8 mouse cellular contexts compared by ENCODE assay signal in genomic region chr3:104442357-104442756, GRCm38 (mm10).
DNase-seq lines count a peak whose midpoint lies in the region; ATAC-seq and TF ChIP-seq lines count a peak whose summit lies in the region.

No protein-coding gene starts in this region.

- H3K9me3 ChIP-seq in liver, embryonic 11.5 days (ENCODE audit: control insufficient read depth, low read length), result no peaks in the 10 kb centered on the region
- no peaks in the 10 kb centered on the region for H3K9me3 ChIP-seq in forebrain, embryonic 16.5 days (ENCODE audit: control insufficient read depth, low read length)
- no peaks in the 10 kb centered on the region for H3K9me3 ChIP-seq in intestine, postnatal 0 days (ENCODE audit: control insufficient read depth)
- no peaks in the 10 kb centered on the region for H3K9me3 ChIP-seq in neural tube, embryonic 14.5 days (ENCODE audit: control insufficient read depth, low read length)

- ATAC-seq in liver, embryonic 11.5 days (replicated peaks; ENCODE audit: low FRiP score), result no peak
- ATAC-seq in forebrain, embryonic 16.5 days, result peak; percentile 22
- no peak for ATAC-seq in intestine, postnatal 0 days
- peak; percentile 29 for ATAC-seq in neural tube, embryonic 14.5 days (ENCODE audit: low read depth)
- ATAC-seq in monocyte, adult 5-6 weeks (replicated peaks; ENCODE audit: insufficient number of reproducible peaks, low FRiP score, low TSS enrichment, poor library complexity, severe bottlenecking), result no peak

- H3K4me2 ChIP-seq in liver, embryonic 11.5 days, result peak overlapping the region; percentile 58; the same call in 1 of the 2 replicates
- H3K4me2 ChIP-seq in forebrain, embryonic 16.5 days (ENCODE audit: low read length), result peak overlapping the region; percentile 54
- peak overlapping the region; percentile 61; the same call in 1 of the 2 replicates for H3K4me2 ChIP-seq in intestine, postnatal 0 days (replicated peaks; ENCODE audit: low read depth)
- peak overlapping the region; percentile 37; the same call in 1 of the 2 replicates for H3K4me2 ChIP-seq in neural tube, embryonic 14.5 days (ENCODE audit: low read depth, low read length)

- DNase-seq in liver, embryonic 11.5 days (ENCODE audit: low spot score), result no peak
- no peak for DNase-seq in liver
- no peak for DNase-seq in embryo, embryonic 9.5 days (ENCODE audit: extremely low spot score)
- no peak for DNase-seq in left cerebral cortex, adult 8-10 months (ENCODE audit: low spot score in 2 of 2)

- H3K27ac ChIP-seq in liver, embryonic 11.5 days (ENCODE audit: low read depth, low read length), result no peak overlapping the region
- H3K27ac ChIP-seq in forebrain, embryonic 16.5 days (ENCODE audit: low read length), result peak overlapping the region; percentile 33; the same call in 1 of the 2 replicates
- H3K27ac ChIP-seq in intestine, postnatal 0 days (ENCODE audit: low read depth, low read length), result no peak overlapping the region
- no peak overlapping the region for H3K27ac ChIP-seq in neural tube, embryonic 14.5 days (ENCODE audit: low read depth, low read length)

- H3K4me1 ChIP-seq in liver, embryonic 11.5 days (replicated peaks; ENCODE audit: control insufficient read depth, insufficient read depth, low read length), result peaks cover 6% of the 10 kb centered on the region; the same call in 1 of the 2 replicates
- H3K4me1 ChIP-seq in forebrain, embryonic 16.5 days (replicated peaks; ENCODE audit: control insufficient read depth, insufficient read depth, low read length), result peaks cover 4% of the 10 kb centered on the region
- peaks cover 4% of the 10 kb centered on the region; the same call in 1 of the 2 replicates for H3K4me1 ChIP-seq in intestine, postnatal 0 days (replicated peaks; ENCODE audit: control insufficient read depth, insufficient read depth, low read length)
- no peaks in the 10 kb centered on the region for H3K4me1 ChIP-seq in neural tube, embryonic 14.5 days (ENCODE audit: control insufficient read depth, insufficient read depth, low read length)

- H3K4me3 ChIP-seq in liver, embryonic 11.5 days (ENCODE audit: low read depth, low read length), result no peak overlapping the region
- peak overlapping the region; percentile 8; the same call in 1 of the 2 replicates for H3K4me3 ChIP-seq in forebrain, embryonic 16.5 days (replicated peaks; ENCODE audit: low read length)
- peak overlapping the region; percentile 25; the same call in 1 of the 2 replicates for H3K4me3 ChIP-seq in intestine, postnatal 0 days (ENCODE audit: low read depth, low read length)
- no peak overlapping the region for H3K4me3 ChIP-seq in neural tube, embryonic 14.5 days (ENCODE audit: low read depth, low read length)

- H3K36me3 ChIP-seq in liver, embryonic 11.5 days (ENCODE audit: control insufficient read depth, insufficient read depth, low read length), result no peaks in the 10 kb centered on the region
- no peaks in the 10 kb centered on the region for H3K36me3 ChIP-seq in forebrain, embryonic 16.5 days (ENCODE audit: control insufficient read depth, insufficient read depth)
- H3K36me3 ChIP-seq in intestine, postnatal 0 days (ENCODE audit: control insufficient read depth, insufficient read depth), result no peaks in the 10 kb centered on the region
- H3K36me3 ChIP-seq in neural tube, embryonic 14.5 days (ENCODE audit: control insufficient read depth, insufficient read depth, low read length), result no peaks in the 10 kb centered on the region

- WGBS in liver, embryonic 11.5 days, result 34% methylated on average over 5 of the region's 5 CpGs
- WGBS in forebrain, embryonic 16.5 days, result 14% methylated on average over 4 of the region's 5 CpGs
- 25% methylated on average over 5 of the region's 5 CpGs for WGBS in intestine, postnatal 0 days
- WGBS in neural tube, embryonic 14.5 days, result 32% methylated on average over 5 of the region's 5 CpGs

- no peak overlapping the region for H3K9ac ChIP-seq in liver, embryonic 11.5 days (ENCODE audit: low read depth, low read length)
- H3K9ac ChIP-seq in forebrain, embryonic 16.5 days (replicated peaks; ENCODE audit: low read depth, low read length), result peak overlapping the region; percentile 47
- 0 out of 2 replicates have a peak overlapping the region, but pooled peaks have one; percentile 50 for H3K9ac ChIP-seq in intestine, postnatal 0 days (ENCODE audit: low read depth, low read length)
- 0 out of 2 replicates have a peak overlapping the region, but pooled peaks have one; percentile 0 for H3K9ac ChIP-seq in neural tube, embryonic 14.5 days (replicated peaks; ENCODE audit: low read depth, low read length)

- no peak for TF ChIP-seq CTCF in intestine, postnatal 0 days (IDR thresholded peaks at IDR 0.05; ENCODE audit: low read depth)

- H3K27me3 ChIP-seq in liver, embryonic 11.5 days (replicated peaks; ENCODE audit: control insufficient read depth, insufficient read depth, low read length), result no peaks in the 10 kb centered on the region
- H3K27me3 ChIP-seq in forebrain, embryonic 16.5 days (replicated peaks; ENCODE audit: control insufficient read depth, insufficient read depth, low read length), result no peaks in the 10 kb centered on the region
- no peaks in the 10 kb centered on the region for H3K27me3 ChIP-seq in intestine, postnatal 0 days (replicated peaks; ENCODE audit: control insufficient read depth, insufficient read depth, low read length)
- H3K27me3 ChIP-seq in neural tube, embryonic 14.5 days (ENCODE audit: control insufficient read depth, insufficient read depth, low read length), result no peaks in the 10 kb centered on the region

Comparison
In these comparisons a context has a peak if more than half of its experiments do, and no peak if none do; other contexts are left out.
1. ATAC-seq: peak in forebrain, embryonic 16.5 days (single experiment) and neural tube, embryonic 14.5 days (single experiment); none in liver, embryonic 11.5 days (single experiment), intestine, postnatal 0 days (single experiment) and monocyte, adult 5-6 weeks (single experiment).
2. H3K4me3 ChIP-seq: peak in forebrain, embryonic 16.5 days (single experiment) and intestine, postnatal 0 days (single experiment); none in liver, embryonic 11.5 days (single experiment) and neural tube, embryonic 14.5 days (single experiment).
3. Peak in every context shown above with its lines, with median percentiles within 50 percentile points of each other: H3K4me2 ChIP-seq.